Mouse (Mus musculus) gastrocnemius, postnatal 14 days (tissue): ENCODE measurements around the gene Sh3d19. TPM values are rescaled to one million over a fixed set of nuclear protein-coding genes. Genes with fewer than 3 reads are reported as not detected.
"Not testable (repeated sequence)": the region's sequence is repeated elsewhere in the genome, so short reads cannot be mapped to it uniquely, and the experiment has no call there.

ENCODE experiments used
- DNase-seq: peaks from one replicate; pipeline ENCODE4 v3.0.0; 2021; ENCODE audit warnings: mixed read lengths
- intact Hi-C: fragments of 180-260 bp; cut with DNase I; formaldehyde crosslinking; loops from one replicate; pipeline ENCODE4 v1.15.1; 2025; ENCODE audit warnings: low total_unique reads
- total RNA-seq, 2 experiments: library from RNA; stranded (reverse); gene quantifications; 2 replicates each; pipeline ENCODE4 v1.2.3; 2021

Sh3d19 gene
- total RNA-seq, 2 experiments from 2014 or later = 23.1 to 23.2 TPM

DNA sequence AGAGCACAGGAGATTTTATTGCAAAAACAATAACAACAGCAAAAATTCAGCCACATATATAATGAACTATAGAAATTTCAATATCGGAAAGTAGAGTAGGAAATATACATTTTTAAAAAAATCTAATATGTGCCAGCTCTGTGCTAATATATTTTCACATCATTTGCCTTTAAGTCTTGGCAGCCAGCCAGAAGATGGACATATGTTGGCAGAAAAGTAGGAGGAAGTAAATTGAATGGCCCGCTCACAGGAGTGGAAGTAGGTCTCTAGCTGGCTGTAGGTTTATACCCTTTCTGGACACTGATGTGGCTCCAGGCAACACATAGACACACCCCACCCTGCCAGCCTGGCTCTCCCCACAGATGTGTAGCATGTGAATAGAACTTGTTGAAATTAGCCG is 101.2 kb downstream of the Sh3d19 start:
- intact Hi-C loops = no loop called here
- DNase-seq = no peak

GRCm38 (mm10) chr3:86072889-86073288 is 102.0 kb downstream of the Sh3d19 start:
- no peak for DNase-seq
- intact Hi-C loops = no loop called here

- no peak for DNase-seq
These were observed 104.7 kb downstream of the Sh3d19 start for GRCm38 (mm10) chr3:86075593-86075992.

DNA sequence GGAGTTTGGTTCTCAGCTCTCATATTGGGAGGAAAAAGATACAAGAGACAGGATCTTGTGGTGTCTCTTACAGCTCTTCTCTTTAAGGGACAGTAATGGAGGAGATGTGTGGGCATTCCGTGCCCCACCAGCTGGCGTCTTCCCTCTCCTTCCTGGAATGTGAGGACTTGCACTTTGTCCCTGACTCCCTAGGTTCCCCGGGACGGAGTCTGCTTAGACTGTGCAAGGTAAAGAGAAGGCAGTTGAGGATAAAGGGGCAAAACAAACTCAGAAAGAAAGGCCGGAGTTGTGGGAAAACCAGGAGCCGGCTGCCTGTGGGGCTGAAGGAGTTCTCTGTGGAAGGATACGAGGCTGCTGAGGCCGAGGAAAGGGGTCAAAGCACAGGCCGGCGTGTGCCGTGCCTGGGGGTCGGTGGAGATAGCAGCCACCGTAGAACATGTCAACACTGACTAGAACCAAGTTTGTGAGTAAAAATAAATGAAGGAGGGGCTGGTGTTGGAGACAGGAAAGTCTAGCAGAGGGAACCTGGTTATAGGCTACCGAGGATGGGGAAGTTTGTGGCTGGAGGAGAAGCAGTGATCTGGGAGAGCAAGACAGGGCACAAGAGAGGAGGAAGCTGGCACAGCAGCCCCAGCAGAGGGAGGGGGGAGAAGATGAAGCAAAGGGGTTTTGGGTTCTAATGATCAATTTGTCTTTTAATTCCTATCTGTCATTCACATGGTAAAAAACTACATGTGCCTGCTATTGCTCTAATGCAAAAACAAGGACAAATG is 105.8 kb downstream of the Sh3d19 start:
- no peak for DNase-seq
- intact Hi-C loops = no loop called here

More at GRCm38 (mm10) chr3:86075593-86075992, 104.7 kb downstream of the Sh3d19 start:
- intact Hi-C loops = no loop called here

DNA sequence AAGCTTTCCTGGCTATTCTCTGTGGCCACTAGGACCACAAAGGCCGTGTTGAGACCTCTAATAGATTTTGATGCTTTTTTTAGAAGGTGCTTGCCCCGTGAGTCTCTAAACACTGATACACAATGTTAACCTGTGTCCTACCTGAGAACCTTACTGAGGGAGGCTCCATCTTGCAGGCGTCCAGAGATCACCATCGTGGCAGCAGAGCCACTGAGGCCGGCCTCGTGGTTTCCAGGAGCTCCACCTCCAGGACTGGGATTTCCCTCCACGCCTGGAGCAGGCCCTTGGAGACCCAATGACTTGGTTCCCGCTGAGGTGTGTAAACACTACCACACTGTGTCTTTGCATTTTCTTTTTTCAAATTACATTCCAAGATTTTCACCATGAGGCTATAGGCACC is 112.1 kb downstream of the Sh3d19 start:
- no peak for DNase-seq
- intact Hi-C loops = no loop called here

DNA sequence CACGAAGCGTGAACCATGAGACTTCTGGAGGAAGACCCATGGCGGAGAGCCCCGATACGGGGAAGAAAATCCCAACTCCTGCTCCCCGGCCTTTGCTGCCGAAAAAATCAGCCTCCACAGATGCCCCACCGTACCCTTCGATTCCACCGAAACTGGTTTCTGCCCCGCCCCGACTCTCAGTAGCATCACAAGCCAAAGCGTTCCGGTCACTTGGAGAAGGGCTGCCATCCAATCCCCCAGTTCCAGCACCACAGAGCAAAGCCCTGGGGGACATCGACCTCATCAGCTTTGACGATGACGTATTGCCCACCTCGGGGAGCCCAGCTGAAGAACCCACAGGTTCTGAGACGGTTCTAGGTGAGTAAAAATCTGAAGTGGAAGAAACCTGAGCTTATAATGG is 114.1 kb downstream of the Sh3d19 start:
- intact Hi-C loops = no loop called here
- DNase-seq = no peak

DNA sequence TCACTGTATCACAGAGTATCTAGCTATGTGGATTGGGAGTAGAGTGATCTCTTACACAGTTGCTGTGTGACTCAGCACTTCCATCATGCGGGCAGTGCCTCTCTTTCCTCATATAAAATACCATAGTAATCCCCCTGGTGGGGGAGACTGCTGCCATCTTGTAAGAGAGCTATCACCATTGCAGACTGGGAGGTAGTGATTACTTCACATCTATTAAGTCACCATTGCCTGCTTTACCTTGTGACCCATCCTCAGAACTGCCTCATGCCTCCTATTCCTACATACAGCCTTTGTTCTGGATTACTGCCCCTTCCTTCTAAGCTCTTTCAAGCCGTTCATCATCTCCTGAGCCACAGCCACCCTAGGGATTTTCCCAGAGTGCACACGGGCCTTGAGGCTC is 117.0 kb downstream of the Sh3d19 start:
- no peak for DNase-seq
- intact Hi-C loops = no loop called here

DNA sequence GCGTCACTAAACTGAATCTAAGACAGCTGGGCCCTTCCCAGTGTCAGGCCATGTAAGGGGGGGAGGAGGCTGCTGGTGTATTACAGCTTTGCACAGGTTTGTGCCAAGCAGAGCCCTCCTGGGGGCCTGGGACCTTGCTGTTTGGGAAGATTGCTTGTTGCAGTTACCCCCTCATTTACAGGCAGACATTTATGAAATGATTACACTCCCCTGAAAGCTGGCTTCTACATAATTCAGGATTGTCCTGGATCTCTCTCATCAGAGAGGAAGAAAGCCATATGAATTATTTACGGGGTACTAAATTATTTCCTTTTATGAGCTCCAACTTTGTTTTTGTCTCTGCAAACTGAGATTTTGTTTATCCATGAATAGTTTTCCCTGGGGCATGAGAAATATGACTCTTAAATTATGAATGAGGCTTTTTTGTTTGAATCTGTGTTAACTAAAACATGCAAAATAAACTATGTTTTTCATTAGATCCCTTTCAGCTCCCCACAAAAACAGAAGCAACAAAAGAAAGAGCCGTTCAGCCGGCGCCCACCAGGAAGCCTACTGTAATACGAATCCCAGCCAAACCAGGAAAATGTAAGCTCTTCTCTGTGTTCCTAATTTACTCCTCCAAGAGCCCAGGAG is 122.4 kb downstream of the Sh3d19 start:
- intact Hi-C loops = no loop called here
- no peak for DNase-seq

GRCm38 (mm10) chr3:86093907-86094306 is 123.0 kb downstream of the Sh3d19 start:
- intact Hi-C loops = no loop called here

DNA sequence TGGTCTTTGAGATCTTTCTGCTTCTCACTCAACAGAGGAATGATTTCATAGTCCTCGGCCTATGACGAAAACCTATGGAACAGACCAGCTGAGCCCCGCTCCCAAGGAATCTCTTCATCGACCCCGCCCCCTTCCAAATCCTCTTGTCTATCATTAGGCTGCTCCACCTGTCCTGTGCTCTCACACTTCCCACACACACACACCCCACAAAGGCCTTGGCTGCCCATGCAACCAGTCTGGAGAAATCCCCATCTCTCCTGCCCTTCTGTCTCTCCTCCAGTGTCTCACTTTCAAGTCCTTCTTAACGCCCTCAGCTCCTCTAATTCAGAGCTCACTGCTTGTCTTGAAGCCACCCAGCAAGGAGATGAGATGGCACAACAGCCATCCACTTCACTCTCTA is 131.0 kb downstream of the Sh3d19 start:
- DNase-seq = no peak
- intact Hi-C loops = no loop called here

More at GRCm38 (mm10) chr3:86093907-86094306, 123.0 kb downstream of the Sh3d19 start:
- no peak for DNase-seq

GRCm38 (mm10) chr3:86103449-86104291 is 132.8 kb downstream of the Sh3d19 start:
- intact Hi-C loops = no loop called here
- no peak for DNase-seq

DNA sequence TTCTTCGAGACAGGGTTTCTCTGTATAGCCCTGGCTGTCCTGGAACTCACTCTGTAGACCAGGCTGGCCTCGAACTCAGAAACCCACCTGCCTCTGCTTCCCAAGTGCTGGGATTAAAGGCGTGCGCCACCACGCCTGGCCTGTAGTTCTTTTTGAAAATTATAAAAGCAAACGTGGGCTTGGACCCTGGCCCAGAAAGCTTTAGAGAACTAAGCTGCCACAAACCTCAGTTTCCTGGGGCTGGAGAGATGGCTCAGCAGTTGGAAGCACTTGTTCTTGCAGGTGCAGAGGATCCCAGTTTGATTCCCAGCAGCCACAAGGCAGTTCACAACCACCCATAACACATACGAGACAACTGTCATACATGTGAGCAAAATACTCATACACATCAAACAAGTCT is 133.5 kb downstream of the Sh3d19 start:
- DNase-seq, intact Hi-C loops: not testable (repeated sequence)

DNA sequence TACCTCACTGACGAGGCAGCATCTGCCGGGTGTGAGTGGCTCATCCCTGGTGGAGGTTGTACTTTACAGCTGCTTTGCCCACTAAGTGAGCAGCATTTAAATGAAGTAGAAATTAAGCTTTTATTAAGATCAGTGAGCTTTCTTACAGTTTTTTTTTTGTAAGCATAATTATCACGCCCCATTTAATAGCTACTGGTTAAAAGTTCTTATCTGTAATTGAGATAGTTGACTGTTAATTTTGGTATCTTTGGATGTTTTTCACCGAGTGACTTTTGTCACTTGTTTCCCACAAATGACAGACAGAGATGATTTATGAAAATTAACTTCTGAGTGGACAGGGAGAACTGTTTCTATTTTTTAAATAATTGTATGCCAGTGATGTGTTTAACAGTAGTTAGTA is 134.0 kb downstream of the Sh3d19 start:
- no peak for DNase-seq
- intact Hi-C loops = no loop called here

GRCm38 (mm10) chr3:86106086-86106632 is 135.2 kb downstream of the Sh3d19 start:
- DNase-seq = no peak
- intact Hi-C loops = no loop called here

GRCm38 (mm10) chr3:86107637-86108539 is 137.0 kb downstream of the Sh3d19 start:
- DNase-seq = no peak
- intact Hi-C loops = no loop called here

DNA sequence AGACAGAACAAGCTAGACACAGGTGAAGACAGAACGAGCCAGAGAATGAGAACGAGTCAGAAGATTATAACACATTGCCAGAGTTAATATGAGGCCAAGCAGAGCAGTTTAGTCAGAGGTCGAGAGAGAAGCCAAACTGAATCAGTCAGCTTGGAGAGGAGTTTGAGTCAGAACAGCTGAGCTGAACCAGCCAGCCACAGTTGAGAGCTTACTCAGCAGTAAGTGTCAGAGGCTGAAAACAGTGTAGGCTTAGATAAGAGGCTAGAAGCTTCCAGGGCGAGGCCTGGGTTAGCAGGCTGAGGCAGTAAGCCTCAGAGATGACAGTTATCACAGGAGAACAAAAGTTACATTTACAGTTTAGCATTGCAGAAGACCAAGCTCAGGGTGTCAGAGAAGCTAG is 137.7 kb downstream of the Sh3d19 start:
- intact Hi-C loops = no loop called here
- DNase-seq = no peak

- no peak for DNase-seq
- intact Hi-C loops = no loop called here
These were observed 138.2 kb downstream of the Sh3d19 start for GRCm38 (mm10) chr3:86109099-86109498.

GRCm38 (mm10) chr3:86110077-86110476 is 139.2 kb downstream of the Sh3d19 start:
- peak; percentile 32 for DNase-seq
- intact Hi-C loops = no loop called here

DNA sequence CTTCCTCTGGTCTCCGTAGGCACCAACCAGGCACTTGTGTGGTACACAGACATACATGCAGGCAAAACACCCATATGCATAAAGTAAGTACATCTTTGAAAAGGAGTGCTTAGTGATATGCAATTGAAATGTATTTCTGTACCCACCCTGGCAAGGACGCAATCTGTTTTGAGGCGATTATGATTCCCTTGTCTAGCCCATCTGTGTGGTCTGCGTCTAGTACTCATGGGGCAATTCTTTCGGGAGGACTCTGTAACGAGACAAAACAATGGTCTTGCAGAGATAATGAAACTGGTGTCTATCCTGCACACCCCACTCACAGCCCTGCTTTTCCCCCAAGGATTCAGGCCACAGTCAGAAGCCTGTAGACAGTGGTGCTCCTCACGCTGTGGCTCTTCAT is 141.9 kb downstream of the Sh3d19 start:
- intact Hi-C loops = no loop called here
- DNase-seq = no peak
